Mouse (Mus musculus): ENCODE measurements around the gene Mmaa.

Mmaa gene

GRCm38 (mm10) chr8:79222106-79222751 lies 72.5 kb downstream of the Mmaa start:
- DNase-seq (ENCODE audit: low spot score), result no peak
